Mouse (Mus musculus): ENCODE results near the gene Slc37a1.

Gene Slc37a1

GRCm38 (mm10) chr17:31400294-31400693, 113.7 kb downstream of the Slc37a1 start:
- no peak for DNase-seq (ENCODE audit: low spot score)

All from layer of hippocampus, adult 9-10 months (tissue).